Mouse (Mus musculus): ENCODE results near the gene Svop. TPM values are rescaled to one million over a fixed set of nuclear protein-coding genes. Genes with fewer than 3 reads are reported as not detected.

Gene Svop
- total and polyA plus RNA-seq, 3 experiments = not detected

DNA sequence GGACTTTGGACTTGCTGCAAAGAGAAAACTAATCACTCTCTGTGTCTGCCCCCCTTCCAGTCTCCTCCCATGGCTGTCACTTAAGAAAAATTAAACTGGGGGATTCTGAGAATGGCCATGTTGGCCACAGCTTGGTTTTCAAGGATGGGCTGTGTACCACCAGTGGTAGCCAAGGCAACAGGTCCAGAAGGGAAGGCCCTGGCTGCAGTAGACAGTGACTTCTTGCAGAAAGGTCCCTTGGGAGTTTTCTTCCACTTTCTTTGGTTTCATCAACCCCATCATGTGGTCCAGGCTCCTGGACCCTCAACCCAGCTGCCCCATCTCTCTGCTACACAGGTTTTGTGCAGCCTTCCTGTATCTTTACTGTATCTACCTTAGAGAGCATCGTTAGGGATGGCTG is 50.5 kb downstream of the Svop start:
- TF ChIP-seq SIN3A (IDR thresholded peaks at IDR 0.05; ENCODE audit: low read length) (no peak), MYC (IDR thresholded peaks at IDR 0.05; ENCODE audit: low read depth, low read length) (no peak), NELFE (IDR thresholded peaks at IDR 0.05; ENCODE audit: low read depth, low read length) (no peak), POLR2A (IDR thresholded peaks at IDR 0.05; ENCODE audit: control insufficient read depth in 1 of 2, insufficient read depth in 1 of 2, low read depth in 1 of 2, low read length in 2 of 2, poor library complexity in 1 of 2) (no peak), GABPA (IDR thresholded peaks at IDR 0.05; ENCODE audit: low read depth, low read length) (no peak), RAD21 (IDR thresholded peaks at IDR 0.05; ENCODE audit: low read depth, low read length) (no peak), ZMIZ1 (IDR thresholded peaks at IDR 0.05; ENCODE audit: low read depth, low read length) (no peak), MYB (IDR thresholded peaks at IDR 0.05; ENCODE audit: low read depth, low read length) (no peak), SMC3 (IDR thresholded peaks at IDR 0.05; ENCODE audit: low read depth, low read length) (no peak), POLR2AphosphoS2 (IDR thresholded peaks at IDR 0.05; ENCODE audit: low read length) (no peak), UBTF (IDR thresholded peaks at IDR 0.05; ENCODE audit: borderline replicate concordance, insufficient read depth, low read depth, low read length) (no peak), TBP (IDR thresholded peaks at IDR 0.05; ENCODE audit: low read depth, low read length) (no peak), MAFK (IDR thresholded peaks at IDR 0.05; ENCODE audit: borderline replicate concordance, low read depth, low read length) (no peak), ELF1 (IDR thresholded peaks at IDR 0.05; ENCODE audit: low read depth, low read length) (no peak), JUND (IDR thresholded peaks at IDR 0.05; ENCODE audit: low read depth, low read length) (no peak), ZNF384 (IDR thresholded peaks at IDR 0.05; ENCODE audit: low read depth, low read length) (no peak), ZKSCAN1 (IDR thresholded peaks at IDR 0.05; ENCODE audit: low read depth, low read length) (no peak), MAX (IDR thresholded peaks at IDR 0.05; ENCODE audit: low read length) (no peak), TAL1 (IDR thresholded peaks at IDR 0.05; ENCODE audit: low read length) (no peak)
- H3K4me1 ChIP-seq (ENCODE audit: control insufficient read depth in 1 of 2, insufficient read depth in 2 of 2, low read length in 2 of 2) = no peaks in the 10 kb centered on the region
- H3K9ac ChIP-seq (ENCODE audit: control insufficient read depth, low read depth, low read length, poor library complexity, severe bottlenecking) = no peak overlapping the region
- H3K27ac ChIP-seq (ENCODE audit: control insufficient read depth, low read depth, low read length) = no peak overlapping the region
- no peaks in the 10 kb centered on the region for H3K9me3 ChIP-seq (replicated peaks; ENCODE audit: insufficient read depth, low read length)
- no peaks in the 10 kb centered on the region for H3K27me3 ChIP-seq (ENCODE audit: control insufficient read depth in 1 of 2, insufficient read depth in 2 of 2, low read length in 2 of 2)
- H3K4me3 ChIP-seq (ENCODE audit: control insufficient read depth in 1 of 2, insufficient read depth in 1 of 2, low read depth in 2 of 2, low read length in 2 of 2) = no peak overlapping the region
- no peaks in the 10 kb centered on the region for H3K36me3 ChIP-seq (ENCODE audit: control insufficient read depth in 1 of 2, insufficient read depth in 2 of 2, low read length in 2 of 2)
- no peak for DNase-seq (ENCODE audit: low read depth, low spot score)
- no peaks in the 10 kb centered on the region for H3K79me2 ChIP-seq (ENCODE audit: control insufficient read depth, insufficient read depth, low read length, poor library complexity)

DNA sequence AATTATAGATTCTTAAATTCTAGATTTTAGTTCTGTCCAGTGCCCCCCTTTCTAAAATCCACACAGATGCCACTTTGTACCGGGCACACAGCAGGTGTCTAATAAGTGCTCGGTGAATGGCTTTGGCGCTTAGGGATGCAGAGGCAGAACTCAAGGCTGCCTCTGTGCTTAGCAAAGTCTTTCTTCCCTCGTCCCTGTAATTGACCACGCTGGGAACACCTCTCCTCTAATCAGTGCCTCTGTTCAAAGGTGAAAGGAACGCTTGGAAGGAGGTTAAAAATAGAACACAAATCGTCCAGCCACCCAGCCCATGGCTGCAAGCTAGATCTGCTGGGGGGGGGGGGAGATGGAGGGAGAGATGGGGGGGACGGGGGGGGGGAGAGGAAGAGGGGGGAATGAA is 50.9 kb downstream of the Svop start:
- no peaks in the 10 kb centered on the region for H3K36me3 ChIP-seq (ENCODE audit: control insufficient read depth in 1 of 2, insufficient read depth in 2 of 2, low read length in 2 of 2)
- no peak overlapping the region for H3K9ac ChIP-seq (ENCODE audit: control insufficient read depth, low read depth, low read length, poor library complexity, severe bottlenecking)
- no peaks in the 10 kb centered on the region for H3K27me3 ChIP-seq (ENCODE audit: control insufficient read depth in 1 of 2, insufficient read depth in 2 of 2, low read length in 2 of 2)
- no peaks in the 10 kb centered on the region for H3K79me2 ChIP-seq (ENCODE audit: control insufficient read depth, insufficient read depth, low read length, poor library complexity)
- H3K4me3 ChIP-seq (ENCODE audit: control insufficient read depth in 1 of 2, insufficient read depth in 1 of 2, low read depth in 2 of 2, low read length in 2 of 2) = no peak overlapping the region
- no peaks in the 10 kb centered on the region for H3K9me3 ChIP-seq (replicated peaks; ENCODE audit: insufficient read depth, low read length)
- H3K27ac ChIP-seq (ENCODE audit: control insufficient read depth, low read depth, low read length) = no peak overlapping the region
- no peak for TF ChIP-seq TAL1 (IDR thresholded peaks at IDR 0.05; ENCODE audit: low read length)
- no peak for TF ChIP-seq KAT2A (conservative IDR thresholded peaks at IDR 0.05; ENCODE audit: low read depth, low read length)
- no peak for TF ChIP-seq UBTF (IDR thresholded peaks at IDR 0.05; ENCODE audit: borderline replicate concordance, insufficient read depth, low read depth, low read length)
- no peaks in the 10 kb centered on the region for H3K4me1 ChIP-seq (ENCODE audit: control insufficient read depth in 1 of 2, insufficient read depth in 2 of 2, low read length in 2 of 2)
- DNase-seq (ENCODE audit: low read depth, low spot score) = no peak
